Mouse (Mus musculus): ENCODE measurements around the gene 4933425L06Rik.
A peak's percentile ranks its signal among the peaks of the same experiment; 100 is the strongest.

Gene 4933425L06Rik

DNA sequence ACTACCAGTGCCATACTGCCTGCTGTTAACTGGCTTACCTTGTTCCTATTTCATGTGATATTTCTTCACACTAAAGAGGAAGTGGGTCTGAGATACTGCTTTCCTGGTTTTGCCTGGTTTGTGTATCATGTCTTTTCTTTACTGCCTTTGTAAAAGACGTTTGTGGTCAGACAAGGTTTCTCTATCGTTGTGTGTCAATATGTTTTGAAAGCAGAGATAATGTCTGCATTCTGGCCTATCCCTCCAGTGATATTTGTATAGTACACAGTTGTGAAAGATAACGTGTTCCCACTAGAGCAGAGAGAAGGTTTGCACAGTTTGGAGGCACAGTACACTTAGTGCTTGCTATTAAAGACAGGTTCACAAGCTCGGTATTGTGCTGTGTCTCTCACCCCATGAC, 58.0 kb downstream of the 4933425L06Rik start:
- DNase-seq = no peak

GRCm38 (mm10) chr13:105146827-105147226, 64.9 kb downstream of the 4933425L06Rik start:
- no peak for DNase-seq

DNA sequence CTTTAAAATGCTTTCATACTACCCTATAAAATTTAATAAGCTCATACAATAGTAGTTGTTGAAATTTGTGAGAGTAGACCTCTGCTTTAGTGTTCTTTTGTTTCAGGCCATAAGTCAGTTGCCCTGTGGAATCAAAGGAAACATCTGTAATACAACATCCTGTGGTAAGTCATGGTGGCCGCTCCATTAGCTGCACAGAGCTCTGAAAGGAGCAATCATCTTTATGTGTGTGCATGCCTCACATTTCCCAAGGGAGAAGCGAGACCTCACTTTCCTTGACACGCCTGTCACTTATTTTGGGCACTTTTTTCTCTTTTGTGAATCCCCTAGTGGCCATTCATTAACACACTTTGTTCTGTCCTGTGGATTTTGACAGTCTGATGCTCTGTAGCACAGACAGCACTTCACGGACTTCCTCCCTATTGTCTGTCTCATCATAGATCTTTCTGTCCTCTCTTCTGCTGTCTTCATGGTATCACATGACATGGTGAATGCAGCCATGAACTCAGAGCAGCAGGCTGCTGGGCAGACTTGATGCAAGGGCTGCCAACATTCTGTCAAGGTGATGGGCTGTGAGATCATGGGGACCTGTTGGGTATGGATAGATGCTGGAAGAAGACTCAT, 66.0 kb downstream of the 4933425L06Rik start:
- DNase-seq = peak; percentile 40 to 42

DNA sequence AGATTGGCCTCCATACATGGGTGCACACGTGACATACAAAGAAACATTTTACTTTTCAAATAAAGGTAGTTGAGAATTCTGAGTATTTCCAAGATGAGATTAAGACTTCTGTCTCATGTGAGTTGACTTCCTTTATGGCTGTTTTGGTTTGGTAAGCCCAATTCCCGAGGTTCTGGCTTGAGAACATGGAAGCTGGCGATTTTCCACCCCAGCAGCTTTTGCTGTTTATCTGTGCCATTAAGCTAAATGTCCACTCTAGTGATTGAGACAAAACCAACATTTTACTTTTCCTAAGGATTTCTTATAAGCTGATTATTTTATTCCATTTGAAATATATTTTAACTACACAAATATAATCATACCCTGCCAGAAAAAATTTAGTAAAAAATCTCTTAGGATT, 68.1 kb downstream of the 4933425L06Rik start:
- DNase-seq = peak; percentile 51 to 58

GRCm38 (mm10) chr13:105153955-105154354, 72.0 kb downstream of the 4933425L06Rik start:
- peak; percentile 42 to 44 for DNase-seq

DNA sequence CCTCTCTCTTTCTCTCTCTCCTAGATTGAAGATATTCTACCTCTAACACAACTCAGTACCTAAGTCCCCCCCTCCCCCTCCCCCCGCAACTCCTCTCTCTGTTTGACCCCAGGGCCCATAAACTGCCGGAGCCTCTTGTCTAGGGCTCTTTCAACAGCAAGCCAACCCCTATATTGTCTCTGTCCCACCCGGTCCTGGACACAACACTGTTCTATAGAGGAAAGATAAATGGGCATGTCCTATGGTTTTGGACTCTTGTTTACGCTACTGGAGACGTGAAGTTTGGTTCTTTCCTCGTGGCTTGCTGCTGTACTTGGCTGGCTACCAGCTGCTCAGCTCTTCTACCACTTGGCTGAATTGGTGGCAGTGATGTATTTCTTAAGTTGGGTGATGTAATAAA, 83.5 kb downstream of the 4933425L06Rik start:
- DNase-seq = no peak
